Mouse (Mus musculus): Measurements from ENCODE around the gene R3hdm1. TPM values are rescaled to one million over a fixed set of nuclear protein-coding genes. Genes with fewer than 3 reads are reported as not detected.

Gene R3hdm1
- polyA plus RNA-seq, 1 experiment from 2014 or later = 63.0 TPM

DNA sequence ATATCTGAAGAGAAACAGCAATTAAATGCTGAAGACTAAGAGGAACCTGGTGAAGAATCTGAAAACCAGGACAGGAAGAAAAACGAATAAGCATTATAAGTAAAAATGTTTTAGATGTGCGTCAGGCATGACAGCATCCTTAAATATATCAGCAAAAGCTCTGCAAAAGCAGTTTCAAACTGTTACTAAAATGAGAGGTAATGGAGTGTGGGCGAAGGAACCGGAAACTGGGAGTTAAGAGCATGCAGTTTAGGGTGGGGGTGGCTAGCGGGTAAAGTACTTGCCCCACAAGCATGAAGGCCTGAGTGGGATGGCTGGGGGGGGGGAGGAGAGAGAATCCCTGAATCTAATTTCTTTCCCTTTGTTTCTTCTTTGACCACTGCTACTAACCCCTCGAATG is 30.1 kb upstream of the R3hdm1 start:
- no peak overlapping the region for H3K4me3 ChIP-seq (ENCODE audit: low read depth, low read length)
- no peak overlapping the region for H3K4me2 ChIP-seq (ENCODE audit: low read length)
- 0 out of 2 replicates have a peak, but pooled peaks cover 3% of the 10 kb centered on the region for H3K4me1 ChIP-seq (ENCODE audit: control insufficient read depth, insufficient read depth, low read length)
- ATAC-seq = no peak
- WGBS = 96% methylated on average over 6 of the region's 6 CpGs
- no peak overlapping the region for H3K27ac ChIP-seq (ENCODE audit: low read depth, low read length)
- no peaks in the 10 kb centered on the region for H3K27me3 ChIP-seq (replicated peaks; ENCODE audit: control insufficient read depth, insufficient read depth, low read length)
- no peaks in the 10 kb centered on the region for H3K9me3 ChIP-seq (replicated peaks; ENCODE audit: control insufficient read depth, low read length)
- H3K36me3 ChIP-seq (ENCODE audit: control insufficient read depth, insufficient read depth, low read length) = no peaks in the 10 kb centered on the region
- no peak overlapping the region for H3K9ac ChIP-seq (ENCODE audit: low read length)
- no peak for DNase-seq (ENCODE audit: low spot score)

DNA sequence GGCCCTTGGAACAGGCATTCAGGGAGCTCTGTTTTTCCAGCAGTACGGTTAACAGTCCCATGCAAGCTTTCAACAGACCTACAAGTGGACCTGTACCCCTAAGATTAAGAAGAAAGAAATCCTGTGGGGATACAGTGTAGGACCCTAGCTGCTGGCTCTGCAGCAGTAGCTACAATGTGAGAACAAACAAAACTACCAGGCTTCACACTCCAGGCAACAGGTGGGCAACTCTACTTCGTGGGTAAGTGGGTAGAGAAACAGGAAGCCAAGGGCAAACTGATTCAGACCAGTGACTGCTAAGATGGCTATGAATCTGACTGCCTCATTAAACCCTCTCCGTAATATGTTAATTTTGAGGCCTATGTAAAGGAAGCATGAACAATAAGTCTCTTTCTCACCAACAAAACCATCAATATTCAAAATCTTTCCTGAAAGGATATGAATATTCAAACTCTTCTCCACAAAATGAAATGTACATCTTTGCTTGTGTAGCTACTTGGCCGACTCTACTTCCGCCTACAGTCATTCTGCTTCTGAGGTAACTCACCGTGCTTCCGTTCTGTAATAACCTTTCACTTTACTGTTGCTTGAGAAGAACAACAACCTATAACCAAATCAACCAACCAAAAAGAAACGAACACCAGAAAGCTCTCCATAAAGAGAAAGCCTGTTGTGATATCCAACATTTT is 26.2 kb upstream of the R3hdm1 start:
- Histone ChIP-seq H3K36me3 (ENCODE audit: control insufficient read depth, insufficient read depth, low read length) (no peaks in the 10 kb centered on the region), H3K27ac (ENCODE audit: low read depth, low read length) (no peak overlapping the region), H3K4me1 (ENCODE audit: control insufficient read depth, insufficient read depth, low read length) (0 out of 2 replicates have a peak, but pooled peaks cover 3% of the 10 kb centered on the region), H3K4me3 (ENCODE audit: low read depth, low read length) (no peak overlapping the region), H3K4me2 (ENCODE audit: low read length) (no peak overlapping the region), H3K9me3 (replicated peaks; ENCODE audit: control insufficient read depth, low read length) (no peaks in the 10 kb centered on the region), H3K27me3 (replicated peaks; ENCODE audit: control insufficient read depth, insufficient read depth, low read length) (no peaks in the 10 kb centered on the region), H3K9ac (ENCODE audit: low read length) (no peak overlapping the region)
- ATAC-seq = no peak
- WGBS = 63% methylated on average over 8 of the region's 8 CpGs
- DNase-seq (ENCODE audit: low spot score) = no peak

DNA sequence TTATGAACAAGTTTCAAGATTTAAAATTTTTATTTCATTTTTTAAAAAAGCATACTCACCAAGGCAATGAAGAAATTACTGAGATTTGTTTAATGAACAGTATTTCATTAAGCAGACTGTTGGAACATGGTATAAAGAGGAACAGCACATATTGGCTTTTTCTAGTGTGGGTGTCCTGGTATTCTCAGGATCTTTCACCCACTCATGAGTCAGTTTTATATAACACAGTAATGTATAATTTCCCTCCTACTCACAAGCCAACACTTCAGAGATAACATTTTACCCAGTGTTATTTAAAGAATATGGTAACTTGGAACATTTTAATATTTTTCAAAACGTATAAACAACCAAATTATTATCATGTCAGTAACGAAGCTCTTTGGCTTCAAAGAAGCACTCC is 25.3 kb upstream of the R3hdm1 start:
- no peaks in the 10 kb centered on the region for H3K36me3 ChIP-seq (ENCODE audit: control insufficient read depth, insufficient read depth, low read length)
- no peak overlapping the region for H3K4me2 ChIP-seq (ENCODE audit: low read length)
- 88% methylated on average over 2 of the region's 2 CpGs for WGBS
- no peak for ATAC-seq
- H3K27me3 ChIP-seq (replicated peaks; ENCODE audit: control insufficient read depth, insufficient read depth, low read length) = no peaks in the 10 kb centered on the region
- no peak for DNase-seq (ENCODE audit: low spot score)
- no peak overlapping the region for H3K27ac ChIP-seq (ENCODE audit: low read depth, low read length)
- H3K4me1 ChIP-seq (ENCODE audit: control insufficient read depth, insufficient read depth, low read length) = 0 out of 2 replicates have a peak, but pooled peaks cover 3% of the 10 kb centered on the region
- no peak overlapping the region for H3K4me3 ChIP-seq (ENCODE audit: low read depth, low read length)
- H3K9me3 ChIP-seq (replicated peaks; ENCODE audit: control insufficient read depth, low read length) = no peaks in the 10 kb centered on the region
- no peak overlapping the region for H3K9ac ChIP-seq (ENCODE audit: low read length)

DNA sequence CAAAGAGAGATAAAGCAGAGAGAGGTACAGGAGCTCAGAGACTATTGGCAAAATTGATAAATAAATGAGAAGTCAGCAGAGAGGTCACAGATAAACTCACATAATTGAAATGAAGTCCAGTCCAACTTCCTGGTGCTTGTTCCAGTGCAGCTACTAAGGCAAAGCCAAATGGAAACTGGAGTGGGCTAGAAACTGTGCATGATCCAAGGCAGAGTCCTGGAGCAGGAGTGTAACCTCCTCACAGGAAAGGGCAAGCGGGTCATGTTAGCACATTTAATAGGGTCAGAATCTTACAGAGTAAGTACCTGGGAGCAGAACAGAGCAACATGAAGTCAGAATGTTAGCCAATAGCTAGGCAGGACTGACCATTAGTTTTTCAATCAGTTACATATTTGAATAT is 24.5 kb upstream of the R3hdm1 start:
- no peak overlapping the region for H3K4me2 ChIP-seq (ENCODE audit: low read length)
- H3K36me3 ChIP-seq (ENCODE audit: control insufficient read depth, insufficient read depth, low read length) = no peaks in the 10 kb centered on the region
- H3K9me3 ChIP-seq (replicated peaks; ENCODE audit: control insufficient read depth, low read length) = no peaks in the 10 kb centered on the region
- no peak overlapping the region for H3K9ac ChIP-seq (ENCODE audit: low read length)
- DNase-seq (ENCODE audit: low spot score) = no peak
- no peak overlapping the region for H3K4me3 ChIP-seq (ENCODE audit: low read depth, low read length)
- WGBS = 96% methylated on average over 1 of the region's 1 CpGs
- no peaks in the 10 kb centered on the region for H3K27me3 ChIP-seq (replicated peaks; ENCODE audit: control insufficient read depth, insufficient read depth, low read length)
- no peak overlapping the region for H3K27ac ChIP-seq (ENCODE audit: low read depth, low read length)
- 0 out of 2 replicates have a peak, but pooled peaks cover 3% of the 10 kb centered on the region for H3K4me1 ChIP-seq (ENCODE audit: control insufficient read depth, insufficient read depth, low read length)
- no peak for ATAC-seq

DNA sequence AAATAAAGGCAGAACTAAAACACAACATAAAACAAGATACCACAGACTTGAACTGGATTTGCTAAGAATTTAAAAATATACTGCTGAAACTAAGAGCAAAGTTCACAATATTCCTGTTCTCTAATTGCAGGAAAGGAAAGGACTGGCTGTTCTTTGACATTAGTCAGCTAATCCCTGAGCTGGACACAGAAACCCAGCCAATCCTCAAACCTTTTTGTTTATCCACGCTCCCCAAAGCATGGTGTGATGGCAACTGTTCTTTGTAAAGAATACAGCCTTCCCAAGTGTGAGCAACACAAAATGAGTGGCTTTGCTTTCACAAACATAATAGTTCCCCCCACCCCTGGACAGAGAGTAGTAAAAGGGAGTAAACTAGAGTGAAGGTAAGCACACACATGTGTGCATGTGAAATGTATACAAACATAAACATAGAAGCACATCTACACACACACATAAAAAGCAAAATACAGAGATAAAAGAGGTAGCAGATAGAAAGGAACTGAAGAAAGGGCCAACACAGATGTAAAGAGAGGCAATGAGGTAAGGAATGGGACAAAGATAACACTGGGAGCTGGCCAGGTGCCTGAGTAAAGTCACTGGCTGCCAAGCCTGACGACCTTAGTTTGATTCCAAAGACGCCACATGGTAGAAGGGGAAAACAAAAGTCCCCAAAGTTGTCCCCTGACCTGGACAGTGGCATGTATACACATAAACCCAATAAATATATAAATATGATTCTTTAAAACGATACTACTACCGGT is 22.0 kb upstream of the R3hdm1 start:
- H3K4me1 ChIP-seq (ENCODE audit: control insufficient read depth, insufficient read depth, low read length) = 0 out of 2 replicates have a peak, but pooled peaks cover 3% of the 10 kb centered on the region
- no peaks in the 10 kb centered on the region for H3K9me3 ChIP-seq (replicated peaks; ENCODE audit: control insufficient read depth, low read length)
- H3K27me3 ChIP-seq (replicated peaks; ENCODE audit: control insufficient read depth, insufficient read depth, low read length) = no peaks in the 10 kb centered on the region
- no peak overlapping the region for H3K27ac ChIP-seq (ENCODE audit: low read depth, low read length)
- 66% methylated on average over 5 of the region's 5 CpGs for WGBS
- H3K4me2 ChIP-seq (ENCODE audit: low read length) = no peak overlapping the region
- no peaks in the 10 kb centered on the region for H3K36me3 ChIP-seq (ENCODE audit: control insufficient read depth, insufficient read depth, low read length)
- H3K9ac ChIP-seq (ENCODE audit: low read length) = no peak overlapping the region
- DNase-seq (ENCODE audit: low spot score) = no peak
- H3K4me3 ChIP-seq (ENCODE audit: low read depth, low read length) = no peak overlapping the region
- ATAC-seq = no peak

DNA sequence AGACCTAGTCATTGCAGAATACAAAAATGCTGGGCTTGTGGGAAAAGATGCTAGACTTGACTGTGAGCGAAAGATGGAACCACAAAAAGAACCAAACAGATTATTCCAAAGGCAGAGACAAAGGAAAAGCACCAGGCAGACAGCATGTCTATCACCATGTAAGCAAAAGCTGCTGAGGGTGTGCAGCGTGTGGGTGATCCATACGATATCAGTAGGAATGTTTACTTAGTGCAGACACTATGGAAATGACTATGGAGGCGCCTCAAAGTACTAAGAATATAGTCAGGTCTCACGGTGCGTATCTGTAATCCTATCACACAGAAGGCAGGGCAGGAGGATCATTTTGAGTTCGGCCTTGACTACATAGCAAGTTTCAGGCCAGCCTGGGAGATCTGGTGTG is 21.2 kb upstream of the R3hdm1 start:
- no peak for ATAC-seq
- Histone ChIP-seq H3K9me3 (replicated peaks; ENCODE audit: control insufficient read depth, low read length) (no peaks in the 10 kb centered on the region), H3K4me3 (ENCODE audit: low read depth, low read length) (no peak overlapping the region), H3K4me2 (ENCODE audit: low read length) (no peak overlapping the region), H3K27me3 (replicated peaks; ENCODE audit: control insufficient read depth, insufficient read depth, low read length) (no peaks in the 10 kb centered on the region), H3K9ac (ENCODE audit: low read length) (no peak overlapping the region), H3K4me1 (ENCODE audit: control insufficient read depth, insufficient read depth, low read length) (0 out of 2 replicates have a peak, but pooled peaks cover under 1% of the 10 kb centered on the region), H3K36me3 (ENCODE audit: control insufficient read depth, insufficient read depth, low read length) (no peaks in the 10 kb centered on the region), H3K27ac (ENCODE audit: low read depth, low read length) (no peak overlapping the region)
- DNase-seq (ENCODE audit: low spot score) = no peak
- 92% methylated on average over 7 of the region's 7 CpGs for WGBS

DNA sequence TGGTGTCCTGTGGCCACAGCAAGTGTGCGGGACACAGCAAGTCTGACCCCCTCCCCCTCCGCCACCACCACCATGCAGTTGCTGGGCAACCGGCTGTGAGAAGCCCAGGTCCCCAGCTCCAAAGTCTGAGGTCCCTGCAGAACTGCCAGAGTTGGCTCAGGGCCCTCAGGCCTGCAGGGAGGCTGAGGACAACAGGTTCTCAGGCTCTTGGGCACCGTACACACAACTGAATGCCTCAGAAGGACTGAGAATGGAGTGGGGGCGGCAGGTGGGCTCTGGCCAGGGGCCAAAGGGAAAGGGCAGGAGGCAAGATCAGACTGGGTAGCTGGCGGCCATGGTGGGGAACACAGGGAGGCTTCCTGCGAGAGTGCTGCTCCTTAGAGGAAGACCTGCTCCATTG is 20.3 kb upstream of the R3hdm1 start:
- H3K4me3 ChIP-seq (ENCODE audit: low read depth, low read length) = no peak overlapping the region
- no peak overlapping the region for H3K27ac ChIP-seq (ENCODE audit: low read depth, low read length)
- DNase-seq (ENCODE audit: low spot score) (peak; percentile 25), ATAC-seq (peak; percentile 58)
- no peaks in the 10 kb centered on the region for H3K9me3 ChIP-seq (replicated peaks; ENCODE audit: control insufficient read depth, low read length)
- WGBS = 72% methylated on average over 7 of the region's 7 CpGs
- H3K9ac ChIP-seq (ENCODE audit: low read length) = no peak overlapping the region
- H3K4me1 ChIP-seq (ENCODE audit: control insufficient read depth, insufficient read depth, low read length) = no peaks in the 10 kb centered on the region
- no peaks in the 10 kb centered on the region for H3K27me3 ChIP-seq (replicated peaks; ENCODE audit: control insufficient read depth, insufficient read depth, low read length)
- no peak overlapping the region for H3K4me2 ChIP-seq (ENCODE audit: low read length)
- H3K36me3 ChIP-seq (ENCODE audit: control insufficient read depth, insufficient read depth, low read length) = no peaks in the 10 kb centered on the region

DNA sequence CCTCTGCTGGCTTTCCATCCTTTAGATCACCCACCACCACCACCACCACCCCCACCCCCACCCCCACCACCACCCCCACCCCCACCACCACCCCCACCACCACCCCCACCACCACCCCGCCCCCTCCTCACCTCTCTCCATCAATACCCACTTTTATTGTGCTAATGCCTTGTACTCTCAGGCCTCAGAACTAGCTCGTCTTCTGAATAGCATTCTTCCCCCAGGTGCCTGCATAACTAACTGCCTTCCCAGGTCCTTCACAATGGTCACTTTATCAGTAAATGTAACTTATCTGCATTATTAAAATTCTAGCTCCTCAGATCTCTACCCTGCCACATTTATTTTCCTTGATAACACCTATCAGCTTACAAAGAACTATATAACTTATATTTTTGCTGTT is 8.4 kb upstream of the R3hdm1 start:
- Histone ChIP-seq H3K27ac (ENCODE audit: low read depth, low read length) (no peak overlapping the region), H3K9ac (ENCODE audit: low read length) (no peak overlapping the region), H3K4me3 (ENCODE audit: low read depth, low read length) (no peak overlapping the region), H3K4me2 (ENCODE audit: low read length) (no peak overlapping the region), H3K27me3 (replicated peaks; ENCODE audit: control insufficient read depth, insufficient read depth, low read length) (no peaks in the 10 kb centered on the region), H3K9me3 (replicated peaks; ENCODE audit: control insufficient read depth, low read length) (no peaks in the 10 kb centered on the region), H3K4me1 (ENCODE audit: control insufficient read depth, insufficient read depth, low read length) (no peaks in the 10 kb centered on the region), H3K36me3 (ENCODE audit: control insufficient read depth, insufficient read depth, low read length) (0 out of 2 replicates have a peak, but pooled peaks cover 8% of the 10 kb centered on the region)
- no peak for DNase-seq (ENCODE audit: low spot score)
- 53% methylated on average over 2 of the region's 2 CpGs for WGBS
- ATAC-seq = no peak

DNA sequence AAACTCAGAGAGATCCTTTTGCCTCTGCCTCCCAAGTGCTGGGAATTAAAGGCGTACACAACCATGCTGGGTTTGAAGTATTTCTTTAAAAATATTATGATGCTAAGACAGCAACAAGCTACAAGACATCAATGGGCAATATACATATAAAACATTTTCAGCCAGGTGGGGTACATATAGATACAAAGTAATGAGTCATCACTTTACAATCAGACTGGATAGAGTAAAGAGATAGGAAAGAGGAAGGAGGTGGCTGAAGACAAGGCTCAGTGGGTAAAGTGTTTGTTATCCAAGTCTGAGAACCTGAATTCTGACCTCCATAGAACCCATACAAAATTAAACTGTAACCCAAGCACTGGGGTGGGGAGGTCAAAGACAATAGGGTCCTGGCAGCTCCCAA is 4.8 kb upstream of the R3hdm1 start:
- H3K9me3 ChIP-seq (replicated peaks; ENCODE audit: control insufficient read depth, low read length) = no peaks in the 10 kb centered on the region
- H3K27me3 ChIP-seq (replicated peaks; ENCODE audit: control insufficient read depth, insufficient read depth, low read length) = no peaks in the 10 kb centered on the region
- no peak overlapping the region for H3K9ac ChIP-seq (ENCODE audit: low read length)
- WGBS = 95% methylated on average over 1 of the region's 1 CpGs
- H3K36me3 ChIP-seq (ENCODE audit: control insufficient read depth, insufficient read depth, low read length) = no peaks in the 10 kb centered on the region
- DNase-seq (ENCODE audit: low spot score) = no peak
- no peak for ATAC-seq
- H3K27ac ChIP-seq (ENCODE audit: low read depth, low read length) = no peak overlapping the region
- H3K4me1 ChIP-seq (ENCODE audit: control insufficient read depth, insufficient read depth, low read length) = no peaks in the 10 kb centered on the region
- no peak overlapping the region for H3K4me3 ChIP-seq (ENCODE audit: low read depth, low read length)
- H3K4me2 ChIP-seq (ENCODE audit: low read length) = no peak overlapping the region
